Mouse (Mus musculus): Measurements from ENCODE around the gene 1810013L24Rik. TPM values are rescaled to one million over a fixed set of nuclear protein-coding genes. Genes with fewer than 3 reads are reported as not detected.

The 1810013L24Rik gene
- total and polyA plus RNA-seq, 3 experiments: 27.1 to 47.7 (median 30.0) TPM

DNA sequence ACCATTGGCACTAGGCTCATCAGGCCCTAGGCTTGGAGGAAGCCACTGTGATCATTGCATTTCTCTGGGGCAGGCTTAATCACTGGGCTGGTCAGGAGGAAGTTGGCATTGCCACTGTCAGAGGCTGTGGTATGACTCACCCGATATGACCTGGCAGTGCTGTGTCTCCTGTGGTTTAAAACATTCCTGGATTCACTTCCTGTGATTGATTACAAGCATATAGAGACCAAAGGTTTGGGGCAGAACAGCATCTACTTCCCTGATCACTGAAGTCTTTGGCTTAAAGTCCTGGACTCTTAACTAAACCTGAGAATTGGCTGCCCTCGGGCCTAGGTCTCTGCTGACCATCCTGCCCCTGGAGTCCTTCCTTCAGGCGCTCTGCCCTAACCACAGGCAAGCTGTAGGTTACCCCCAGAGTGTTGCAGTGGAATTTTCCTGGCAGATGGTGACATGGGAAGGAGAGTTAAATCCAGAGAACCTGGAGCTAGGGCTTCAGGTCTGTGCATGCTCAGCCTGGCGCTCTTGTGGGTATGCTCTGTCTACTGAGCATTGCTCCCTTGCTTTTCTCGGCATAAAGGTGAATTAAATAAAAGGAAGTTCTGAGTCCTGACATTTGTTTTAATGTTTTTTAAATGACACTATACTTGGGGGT is 32.6 kb downstream of the 1810013L24Rik start:
- Histone ChIP-seq H3K4me2 (ENCODE audit: insufficient read depth, low read depth, poor library complexity, severe bottlenecking) (no peak overlapping the region), H3K9me3 (replicated peaks; ENCODE audit: low read length) (peaks cover 8% of the 10 kb centered on the region), H3K4me3 (replicated peaks in 1 of 3; ENCODE audit: low read depth in 2 of 3, low read length in 2 of 3, poor library complexity in 1 of 3) (no peak overlapping the region), H3K27ac (ENCODE audit: insufficient read depth, low read depth) (no peak overlapping the region), H3K36me3 (replicated peaks in 1 of 2; ENCODE audit: control insufficient read depth in 1 of 2, insufficient read depth in 1 of 2, low read length in 1 of 2) (peaks cover 24 to 68% of the 10 kb centered on the region in 2 experiments), H3K27me3 (replicated peaks) (no peaks in the 10 kb centered on the region), H3K79me2 (replicated peaks; ENCODE audit: control insufficient read depth, extremely low read depth, insufficient read depth, poor library complexity, severe bottlenecking) (no peaks in the 10 kb centered on the region), H3K4me1 (ENCODE audit: control insufficient read depth in 1 of 2, insufficient read depth in 2 of 2) (peaks cover 0 to 7% of the 10 kb centered on the region in 2 experiments; a peak in 2 of 4 replicates), H3K9ac (ENCODE audit: insufficient read depth, low read depth) (no peak overlapping the region)
- in situ Hi-C loops (cut with MboI; ENCODE audit: low pct_ligation_motif_present, low pct_unique_long_range_greater_than_20kb, low sequenced_read_pairs): loop anchor here (10.0 kb wide), 1 partner anchor 98 kb away; no protein-coding TSS in a partner anchor
- 0 out of 2 replicates have a peak, but pooled peaks have one; percentile 21 for TF ChIP-seq POLR2AphosphoS2 (IDR thresholded peaks at IDR 0.05; ENCODE audit: low read depth, low read length)
- no peak for TF ChIP-seq CHD1 (IDR thresholded peaks at IDR 0.05; ENCODE audit: low read depth, low read length)
- DNase-seq (ENCODE audit: extremely low read depth): no peak
- dilution Hi-C loops (cut with MboI; ENCODE audit: extremely low pct_ligation_motif_present, extremely low pct_unique_long_range_greater_than_20kb, low sequenced_read_pairs): no loop called here

DNA sequence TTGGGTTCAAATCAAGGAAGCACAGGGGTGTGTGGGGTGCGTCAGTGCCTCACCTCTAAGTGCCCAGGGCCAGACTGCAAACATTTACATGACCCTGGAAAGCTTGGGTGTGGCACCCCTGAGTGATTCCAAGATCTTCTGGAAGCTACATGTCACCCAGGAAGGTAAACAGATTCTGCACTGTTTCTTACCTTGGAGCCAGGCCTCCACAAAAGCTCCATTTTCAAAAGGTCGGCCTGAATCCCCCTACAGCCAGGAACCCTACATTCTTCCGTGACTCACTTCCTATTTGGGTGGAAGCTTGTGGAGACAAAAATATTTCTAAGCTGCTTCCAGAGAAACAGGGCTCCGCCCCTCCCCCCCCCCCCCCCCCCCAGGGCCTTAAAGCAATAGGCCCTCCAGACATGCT is 34.3 kb downstream of the 1810013L24Rik start:
- in situ Hi-C loops (cut with MboI; ENCODE audit: low pct_ligation_motif_present, low pct_unique_long_range_greater_than_20kb, low sequenced_read_pairs): loop anchor here (10.0 kb wide), 1 partner anchor 99 kb away; no protein-coding TSS in a partner anchor
- TF ChIP-seq E2F4 (IDR thresholded peaks at IDR 0.05; ENCODE audit: insufficient replicate concordance, low read depth, low read length): no peak
- TF ChIP-seq USF2 (conservative IDR thresholded peaks at IDR 0.05; ENCODE audit: low read depth, low read length): no peak
- TF ChIP-seq JUN (IDR thresholded peaks at IDR 0.05; ENCODE audit: insufficient read depth, low read depth, low read length): no peak
- TF ChIP-seq HCFC1 (IDR thresholded peaks at IDR 0.05; ENCODE audit: low read depth, low read length): no peak
- TF ChIP-seq MXI1 (IDR thresholded peaks at IDR 0.05; ENCODE audit: low read depth, low read length): no peak
- TF ChIP-seq NRF1 (IDR thresholded peaks at IDR 0.05; ENCODE audit: low read depth, low read length): no peak
- no peak for TF ChIP-seq USF1 (IDR thresholded peaks at IDR 0.05; ENCODE audit: low read depth, low read length)
- no peak for TF ChIP-seq UBTF (IDR thresholded peaks at IDR 0.05; ENCODE audit: low read depth, low read length)
- TF ChIP-seq MAX (IDR thresholded peaks at IDR 0.05; ENCODE audit: low read length): no peak
- no peak for TF ChIP-seq IRF4 (IDR thresholded peaks at IDR 0.05; ENCODE audit: low read depth, low read length)
- TF ChIP-seq ZNF384 (IDR thresholded peaks at IDR 0.05; ENCODE audit: low read depth, low read length): no peak
- no peak for TF ChIP-seq MEF2A (IDR thresholded peaks at IDR 0.05; ENCODE audit: borderline replicate concordance, low read depth, low read length)
- TF ChIP-seq SIN3A (IDR thresholded peaks at IDR 0.05; ENCODE audit: low read length): no peak
- H3K4me3 ChIP-seq (replicated peaks in 1 of 3; ENCODE audit: low read depth in 2 of 3, low read length in 2 of 3, poor library complexity in 1 of 3): no peak overlapping the region

More for the DNA sequence above, 34.3 kb downstream of the 1810013L24Rik start:
- Histone ChIP-seq H3K9ac (ENCODE audit: insufficient read depth, low read depth) (no peak overlapping the region), H3K27ac (ENCODE audit: insufficient read depth, low read depth) (no peak overlapping the region), H3K4me2 (ENCODE audit: insufficient read depth, low read depth, poor library complexity, severe bottlenecking) (no peak overlapping the region), H3K4me1 (ENCODE audit: control insufficient read depth in 1 of 2, insufficient read depth in 2 of 2) (peaks cover 0 to 7% of the 10 kb centered on the region in 2 experiments; a peak in 2 of 4 replicates), H3K27me3 (replicated peaks) (no peaks in the 10 kb centered on the region), H3K36me3 (replicated peaks in 1 of 2; ENCODE audit: control insufficient read depth in 1 of 2, insufficient read depth in 1 of 2, low read length in 1 of 2) (peaks cover 16 to 52% of the 10 kb centered on the region in 2 experiments), H3K9me3 (replicated peaks; ENCODE audit: low read length) (peaks cover 8% of the 10 kb centered on the region), H3K79me2 (replicated peaks; ENCODE audit: control insufficient read depth, extremely low read depth, insufficient read depth, poor library complexity, severe bottlenecking) (no peaks in the 10 kb centered on the region)
- dilution Hi-C loops (cut with MboI; ENCODE audit: extremely low pct_ligation_motif_present, extremely low pct_unique_long_range_greater_than_20kb, low sequenced_read_pairs): no loop called here
- DNase-seq (ENCODE audit: extremely low read depth): no peak
